Comparison of ENCODE assay signal across 5 mouse cellular contexts in genomic region chr1:141066830-141067229, GRCm38 (mm10).
DNase-seq lines count a peak whose midpoint lies in the region; ATAC-seq and TF ChIP-seq lines count a peak whose summit lies in the region.
"Not testable (repeated sequence)": the region's sequence is repeated elsewhere in the genome, so short reads cannot be mapped to it uniquely, and the experiment has no call there.

No protein-coding gene starts in this region.

- not testable (repeated sequence) for TF ChIP-seq RAD21 in MEL (IDR thresholded peaks at IDR 0.05; ENCODE audit: low read depth, low read length)

- not testable (repeated sequence) for TF ChIP-seq CTCF in MEL (IDR thresholded peaks at IDR 0.05 in 2 of 3, conservative IDR thresholded peaks at IDR 0.05 in 1 of 3; ENCODE audit: control insufficient read depth in 1 of 3, insufficient read depth in 1 of 3, low read depth in 2 of 3, low read length in 3 of 3, poor library complexity in 1 of 3, severe bottlenecking in 1 of 3)

- H3K27me3 ChIP-seq in MEL (ENCODE audit: control insufficient read depth in 1 of 2, insufficient read depth in 2 of 2, low read length in 2 of 2); forebrain, embryonic 11.5 days (ENCODE audit: control insufficient read depth, insufficient read depth, low read length); myocyte (ENCODE audit: control insufficient read depth, insufficient read depth, insufficient read length): not testable (repeated sequence)

- H3K9ac ChIP-seq in MEL (ENCODE audit: control insufficient read depth, low read depth, low read length, poor library complexity, severe bottlenecking); forebrain, embryonic 11.5 days (ENCODE audit: low read length): not testable (repeated sequence)

- DNase-seq in 3T3-L1 (ENCODE audit: low read depth, low spot score) (peak; percentile 2), MEL (ENCODE audit: low read depth, low spot score) (peak; percentile 84)
- peak; percentile 7 for DNase-seq in Muller cell, postnatal 12 days (ENCODE audit: inconsistent ontology term)
- DNase-seq in forebrain, embryonic 11.5 days (ENCODE audit: low spot score): not testable (repeated sequence)

- peak; percentile 78 to 80 for TF ChIP-seq EP300 in MEL (IDR thresholded peaks at IDR 0.05; ENCODE audit: low read depth in 1 of 2, low read length in 2 of 2)

- H3K79me2 ChIP-seq in MEL (ENCODE audit: control insufficient read depth, insufficient read depth, low read length, poor library complexity); myocyte (ENCODE audit: control insufficient read depth, insufficient read depth): not testable (repeated sequence)

- not testable (repeated sequence) for H3K4me2 ChIP-seq in forebrain, embryonic 11.5 days (ENCODE audit: low read depth, low read length, severe bottlenecking)
- H3K4me2 ChIP-seq in myocyte (ENCODE audit: low read depth): peak overlapping the region; percentile 50

- H3K36me3 ChIP-seq in MEL (ENCODE audit: control insufficient read depth in 1 of 2, insufficient read depth in 2 of 2, low read length in 2 of 2); forebrain, embryonic 11.5 days (ENCODE audit: control insufficient read depth, insufficient read depth, low read length); myocyte (ENCODE audit: control insufficient read depth, insufficient read depth): not testable (repeated sequence)

- TF ChIP-seq POLR2A in MEL (IDR thresholded peaks at IDR 0.05; ENCODE audit: control insufficient read depth in 1 of 2, insufficient read depth in 1 of 2, low read depth in 1 of 2, low read length in 2 of 2, poor library complexity in 1 of 2); myocyte (IDR thresholded peaks at IDR 0.05; ENCODE audit: insufficient read length, low read depth): not testable (repeated sequence)

- H3ac ChIP-seq in myocyte (ENCODE audit: control insufficient read depth, insufficient read length): not testable (repeated sequence)

- not testable (repeated sequence) for H3K4me1 ChIP-seq in MEL (ENCODE audit: control insufficient read depth in 1 of 2, insufficient read depth in 2 of 2, low read length in 2 of 2); forebrain, embryonic 11.5 days (replicated peaks; ENCODE audit: control insufficient read depth, insufficient read depth, low read length)

- ATAC-seq in forebrain, embryonic 11.5 days (replicated peaks; ENCODE audit: low FRiP score): 0 out of 2 replicates have a peak, but pooled peaks have one; percentile 42

- H3K27ac ChIP-seq in MEL (ENCODE audit: control insufficient read depth, low read depth, low read length): peak overlapping the region; percentile 40
- H3K27ac ChIP-seq in forebrain, embryonic 11.5 days (ENCODE audit: low read depth, low read length): not testable (repeated sequence)

- not testable (repeated sequence) for H3K9me3 ChIP-seq in MEL (replicated peaks; ENCODE audit: insufficient read depth, low read length); forebrain, embryonic 11.5 days (ENCODE audit: control insufficient read depth, low read length)

- 87% methylated on average over 8 of the region's 8 CpGs for WGBS in forebrain, embryonic 11.5 days

- peak overlapping the region in 1 of 2 experiments; percentile 8; a peak in 1 of 4 replicates for H3K4me3 ChIP-seq in MEL (ENCODE audit: control insufficient read depth in 1 of 2, insufficient read depth in 1 of 2, low read depth in 2 of 2, low read length in 2 of 2)
- not testable (repeated sequence) for H3K4me3 ChIP-seq in forebrain, embryonic 11.5 days (ENCODE audit: low read depth, low read length); myocyte

TF ChIP-seq in MEL, 35 proteins besides CTCF, POLR2A, EP300 and RAD21:
- TF ChIP-seq MXI1 (IDR thresholded peaks at IDR 0.05; ENCODE audit: low read depth, low read length): peak; percentile 31; the same call in 1 of the 2 replicates
- peak; percentile 36; the same call in 1 of the 2 replicates for TF ChIP-seq SIN3A (IDR thresholded peaks at IDR 0.05; ENCODE audit: low read length)
- 0 out of 2 replicates have a peak, but pooled peaks have one; percentile 20 for TF ChIP-seq TBP (IDR thresholded peaks at IDR 0.05; ENCODE audit: low read depth, low read length)
- 0 out of 2 replicates have a peak, but pooled peaks have one; percentile 31 for TF ChIP-seq MAZ (IDR thresholded peaks at IDR 0.05; ENCODE audit: low read depth, low read length)
- peak; percentile 57 for TF ChIP-seq ETS1 (IDR thresholded peaks at IDR 0.05; ENCODE audit: low read depth, low read length)
- TF ChIP-seq BHLHE40 (IDR thresholded peaks at IDR 0.05; ENCODE audit: borderline replicate concordance, low read depth, low read length): peak; percentile 33; the same call in 1 of the 2 replicates
- peak; percentile 62; the same call in 1 of the 2 replicates for TF ChIP-seq JUND (IDR thresholded peaks at IDR 0.05; ENCODE audit: low read depth, low read length)
- TF ChIP-seq GATA1 (IDR thresholded peaks at IDR 0.05; ENCODE audit: low read depth, low read length): peak; percentile 51
- TF ChIP-seq MYC (IDR thresholded peaks at IDR 0.05; ENCODE audit: low read depth, low read length): 0 out of 2 replicates have a peak, but pooled peaks have one; percentile 44
- TF ChIP-seq MAX (IDR thresholded peaks at IDR 0.05; ENCODE audit: low read length): peak; percentile 37; the same call in 1 of the 2 replicates
- TF ChIP-seq TCF12 (IDR thresholded peaks at IDR 0.05; ENCODE audit: low read depth, low read length): peak; percentile 28; the same call in 1 of the 2 replicates
